Mouse (Mus musculus) ovary, postnatal 14 days (tissue): ENCODE data around the gene Naa38.

Experiments
- DNase-seq: peaks from one replicate; pipeline ENCODE4 v3.0.0; 2022; ENCODE audit warnings: low spot score

The Naa38 gene

DNA sequence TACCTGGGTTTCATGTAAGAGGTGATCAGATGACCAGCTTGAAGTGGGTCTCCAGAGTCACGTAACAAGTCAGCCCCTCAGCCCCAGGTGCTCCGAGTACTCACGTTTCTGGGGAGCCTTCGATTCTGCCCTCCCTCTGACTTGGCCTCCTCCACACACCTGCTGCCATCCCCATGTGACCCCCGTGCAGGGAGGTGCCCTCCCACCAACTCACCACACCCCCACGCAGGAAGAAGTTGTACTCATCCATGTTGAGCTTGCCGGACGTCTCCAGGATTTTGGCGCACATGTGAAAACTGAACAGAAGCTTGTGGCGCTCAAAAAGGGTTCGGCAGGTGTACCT, 37.3 kb downstream of the Naa38 start:
- DNase-seq: no peak

DNA sequence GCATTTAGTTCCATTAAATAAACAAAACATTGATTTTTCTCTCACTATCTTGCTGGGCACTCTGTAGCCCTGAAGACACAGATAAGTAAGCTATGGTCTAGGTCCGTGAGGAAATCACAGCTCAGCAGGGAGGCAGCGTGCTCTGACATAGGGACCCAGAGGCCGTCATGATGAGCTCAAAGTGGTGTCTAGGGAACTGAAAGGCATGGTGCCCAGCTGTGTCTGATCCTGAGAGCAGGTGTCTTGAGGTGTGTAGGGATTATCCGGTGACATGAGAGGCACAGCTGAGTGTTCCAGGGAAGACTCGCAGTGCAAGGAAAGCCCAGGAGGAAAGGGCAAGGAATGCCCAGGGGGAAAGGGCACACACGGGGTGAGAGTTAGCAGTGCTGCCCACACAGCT, 37.9 kb downstream of the Naa38 start:
- no peak for DNase-seq

DNA sequence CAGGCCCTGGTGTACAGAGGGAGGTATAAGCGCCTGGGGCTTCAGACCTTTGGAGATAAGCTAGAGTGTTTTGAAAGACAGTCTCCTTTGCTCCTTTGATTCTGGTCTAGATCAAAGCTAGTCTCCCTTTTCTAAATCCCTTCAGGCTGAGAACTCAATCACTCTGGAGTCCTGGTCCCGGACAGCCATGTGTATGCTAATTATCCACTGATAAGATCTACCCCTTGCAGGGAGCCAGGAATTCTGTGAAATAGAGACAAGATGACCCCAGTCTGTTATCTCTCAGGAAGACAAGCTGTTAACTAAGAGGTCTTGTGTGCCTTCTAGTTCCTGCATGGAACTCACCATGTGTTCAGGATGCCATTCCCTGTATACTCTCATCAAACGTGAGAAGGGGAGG, 42.0 kb downstream of the Naa38 start:
- DNase-seq: no peak

DNA sequence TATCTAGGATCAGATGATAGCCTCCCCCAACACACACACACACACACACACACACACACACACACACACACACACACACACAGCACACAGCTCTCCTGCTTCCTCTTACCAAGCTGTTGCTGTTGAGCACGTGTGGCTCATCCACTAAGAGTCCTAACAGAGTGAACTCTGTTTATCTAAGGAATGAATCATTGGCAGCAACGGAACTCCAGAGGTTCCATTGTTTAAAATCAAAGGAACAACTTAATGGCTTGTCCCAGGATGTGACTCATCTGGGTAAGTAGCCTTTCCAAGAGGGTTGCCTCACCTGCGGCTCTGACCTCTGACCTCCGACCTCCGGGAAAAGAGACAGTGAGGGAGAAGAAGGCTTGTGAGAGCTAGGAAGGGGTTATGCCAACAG, 48.0 kb downstream of the Naa38 start:
- DNase-seq: no peak
